Comparison of ENCODE assay signal across 25 mouse cellular contexts in the genomic region with DNA sequence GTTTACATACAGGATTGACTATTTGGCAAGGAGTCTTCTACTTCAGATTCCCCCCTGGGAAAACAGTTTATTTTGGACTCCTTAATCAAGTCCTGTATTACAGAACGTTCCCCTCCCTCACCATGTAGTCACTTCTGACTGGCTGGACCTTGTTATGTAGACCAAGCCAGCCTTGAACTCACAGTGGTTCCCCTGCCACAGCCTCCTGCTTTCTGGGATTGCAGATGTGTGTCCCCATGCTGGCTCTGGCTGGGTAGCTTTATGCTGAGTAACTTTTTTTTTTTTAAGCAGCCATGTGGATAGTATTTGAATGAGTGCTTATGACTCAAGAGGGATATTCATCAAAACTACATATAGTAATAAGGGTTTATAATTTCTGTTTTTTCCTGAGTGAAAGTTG.
"Had no signal": no experiment of that assay in that cellular context is flagged by ENCODE, and none has a peak within 500 bp of the region (broad histone marks: within the 10 kb centered on the region; RNA-seq: fewer than 3 reads in every experiment).

No protein-coding gene starts in this region.

- H3K27me3 ChIP-seq: heart, embryonic 13.5 days; heart, embryonic 15.5 days; hindbrain, embryonic 12.5 days; intestine, embryonic 15.5 days; kidney, embryonic 15.5 days; limb, embryonic 13.5 days; limb, embryonic 15.5 days; liver, embryonic 12.5 days had no signal

- H3K27ac ChIP-seq: gastrocnemius, adult 2 months; heart, adult 2 months; heart, embryonic 13.5 days; heart, embryonic 15.5 days; hindbrain, embryonic 12.5 days; hindbrain, embryonic 14.5 days; intestine, embryonic 15.5 days; kidney, embryonic 15.5 days; kidney, postnatal 0 days; limb, embryonic 13.5 days; limb, embryonic 15.5 days; liver, embryonic 12.5 days; liver, embryonic 14.5 days had no signal

- H3K4me3 ChIP-seq: gastrocnemius, adult 2 months; heart, adult 2 months; heart, embryonic 13.5 days; heart, embryonic 15.5 days; hindbrain, embryonic 10.5 days; hindbrain, embryonic 12.5 days; intestine, embryonic 15.5 days; kidney, embryonic 15.5 days; limb, embryonic 13.5 days; limb, embryonic 15.5 days; liver, embryonic 12.5 days had no signal

- H3K9me3 ChIP-seq: heart, embryonic 15.5 days; intestine, embryonic 15.5 days; kidney, embryonic 15.5 days; limb, embryonic 15.5 days had no signal

- DNase-seq: gastrocnemius, adult 2 months; gastrocnemius, postnatal 10 days; gastrocnemius, postnatal 25 days; heart, adult 2 months; heart, postnatal 14 days; heart, postnatal 4 days; kidney, adult 18-20 months; kidney, adult 9 months; kidney, postnatal 14 days; kidney, postnatal 36 days; layer of hippocampus, adult 9-11 months; layer of hippocampus, postnatal 36 days; left cerebral cortex, postnatal 4 days had no signal

- H3K4me1 ChIP-seq: limb, embryonic 15.5 days had no signal

- H3K36me3 ChIP-seq: heart, embryonic 13.5 days; heart, embryonic 15.5 days; intestine, embryonic 15.5 days; limb, embryonic 13.5 days had no signal
